Mouse (Mus musculus) yolk sac, embryonic 10.5 days (tissue): ENCODE results near the gene Samsn1.

ENCODE experiments used
- DNase-seq: peaks from one replicate; pipeline ENCODE4 v3.0.0-alpha.2; 2017; ENCODE audit warnings: low spot score

Gene Samsn1

DNA sequence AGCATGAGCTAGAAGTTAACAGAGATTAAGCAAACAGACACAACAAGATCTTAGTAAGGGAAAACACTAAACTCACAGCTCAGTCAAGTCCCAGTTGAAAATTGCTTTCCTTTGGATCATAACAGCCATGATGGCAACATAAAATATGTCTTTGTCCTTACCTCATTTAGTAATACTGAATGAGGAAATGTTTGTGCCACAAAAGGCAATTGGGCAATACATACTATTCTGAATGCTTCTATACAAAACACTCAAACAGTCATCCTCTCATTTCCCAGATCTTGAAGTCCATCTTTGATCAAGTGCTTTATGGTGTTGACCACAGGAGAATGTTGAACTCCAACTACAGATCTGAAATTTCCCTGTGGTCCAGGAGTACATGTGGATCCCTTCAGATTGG is 88.7 kb downstream of the Samsn1 start:
- no peak for DNase-seq

DNA sequence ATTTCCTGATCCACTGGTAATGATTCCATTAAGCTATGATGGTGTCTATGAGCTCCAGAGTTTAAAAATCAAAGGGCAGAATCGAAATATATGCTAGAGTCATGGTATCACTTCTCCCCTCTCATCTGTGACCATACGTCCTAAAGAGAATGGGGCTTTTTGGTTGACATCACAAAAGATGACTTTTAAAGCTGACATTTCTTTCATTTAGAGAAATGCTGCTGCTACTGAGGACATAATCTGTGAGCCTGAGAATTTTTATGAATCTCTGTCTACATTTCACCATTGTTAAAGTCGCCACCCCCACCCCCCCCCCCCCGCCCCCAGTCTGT is 91.9 kb downstream of the Samsn1 start:
- no peak for DNase-seq

DNA sequence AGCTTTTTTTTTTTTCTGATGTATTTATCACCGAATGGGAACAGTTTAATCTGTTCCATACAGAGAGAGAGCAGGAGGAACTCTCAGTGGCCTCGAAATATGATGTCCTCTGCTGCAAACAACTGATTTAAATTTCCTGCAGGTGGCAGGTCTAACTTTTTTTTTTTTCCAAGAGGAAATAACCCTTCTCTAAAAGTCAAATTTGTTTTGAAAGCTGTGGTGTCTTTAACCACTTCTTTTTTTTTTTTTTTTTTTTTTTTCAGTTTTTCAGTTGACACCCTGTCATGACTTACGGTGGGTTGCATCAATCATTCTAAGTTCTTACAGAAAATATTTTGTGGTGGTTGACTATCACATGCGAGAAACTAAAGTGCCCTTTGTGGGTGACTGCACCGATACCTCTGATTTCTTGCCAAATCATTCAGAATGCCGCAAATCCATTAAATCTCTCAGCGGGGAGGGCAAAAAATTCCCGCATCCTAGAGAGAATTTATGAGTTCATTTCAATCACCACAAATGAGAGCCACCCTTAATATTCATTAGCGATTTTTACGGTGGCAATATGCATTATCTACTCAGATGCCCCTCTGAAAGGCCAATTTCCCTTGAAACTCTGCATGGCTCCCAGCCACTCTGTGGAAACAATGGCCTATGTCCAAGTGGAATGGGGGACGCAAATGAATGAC is 92.4 kb downstream of the Samsn1 start:
- no peak for DNase-seq

DNA sequence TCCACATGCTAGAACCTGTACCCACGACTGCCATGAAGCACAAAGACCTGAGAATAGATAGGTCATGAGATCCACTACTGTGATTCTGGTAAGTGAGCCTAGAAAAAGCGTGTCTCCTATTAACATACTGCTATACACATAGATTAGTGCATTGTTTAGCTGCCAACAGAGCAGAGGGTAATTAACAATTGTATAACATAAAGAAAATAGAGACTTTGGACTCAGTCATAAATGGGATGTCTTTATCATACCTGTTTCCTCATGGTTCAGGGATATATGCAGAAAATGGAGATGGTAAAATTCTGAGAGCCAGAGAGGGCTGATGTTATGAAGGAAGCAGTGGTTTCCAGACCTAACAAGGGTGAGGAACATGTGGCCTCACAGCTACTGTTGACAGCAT is 95.6 kb downstream of the Samsn1 start:
- no peak for DNase-seq

DNA sequence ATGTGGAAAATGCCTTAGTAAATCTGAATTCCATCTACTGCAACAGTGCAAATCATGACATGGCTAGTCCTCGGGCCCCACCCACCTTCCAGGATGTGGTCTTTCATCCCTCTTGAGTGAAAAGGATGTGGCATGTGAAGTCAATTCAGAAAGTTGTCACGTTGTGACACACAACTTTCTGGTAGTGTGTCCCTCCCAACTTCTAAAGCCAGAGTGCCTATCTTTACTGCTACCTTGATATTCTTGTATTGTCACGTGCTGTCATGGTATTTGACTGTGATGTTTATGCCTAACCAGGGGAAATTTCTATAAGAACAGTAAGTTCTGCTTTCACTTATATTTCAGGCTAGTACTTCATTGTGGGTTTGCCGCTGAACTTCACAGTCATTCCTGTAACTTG is 101.2 kb downstream of the Samsn1 start:
- DNase-seq, result no peak

DNA sequence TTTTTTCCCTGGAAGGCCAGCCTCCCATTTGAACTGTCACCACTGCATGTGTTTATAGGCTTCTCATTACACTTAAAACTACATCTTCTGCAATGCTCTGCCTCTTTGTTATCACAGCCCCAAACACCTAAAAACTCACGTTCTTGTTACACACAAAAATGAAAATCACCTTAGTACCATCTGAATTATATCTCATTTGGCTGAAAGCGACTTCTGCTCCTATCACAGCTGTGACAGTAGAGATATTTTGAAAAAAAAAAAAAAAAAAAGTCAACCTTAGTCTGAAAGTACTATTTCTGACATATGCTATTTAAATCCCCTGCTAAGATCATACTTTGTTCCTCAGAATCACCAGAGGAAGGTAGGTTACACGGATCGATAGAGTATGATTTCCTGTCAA is 102.8 kb downstream of the Samsn1 start:
- DNase-seq, result no peak

DNA sequence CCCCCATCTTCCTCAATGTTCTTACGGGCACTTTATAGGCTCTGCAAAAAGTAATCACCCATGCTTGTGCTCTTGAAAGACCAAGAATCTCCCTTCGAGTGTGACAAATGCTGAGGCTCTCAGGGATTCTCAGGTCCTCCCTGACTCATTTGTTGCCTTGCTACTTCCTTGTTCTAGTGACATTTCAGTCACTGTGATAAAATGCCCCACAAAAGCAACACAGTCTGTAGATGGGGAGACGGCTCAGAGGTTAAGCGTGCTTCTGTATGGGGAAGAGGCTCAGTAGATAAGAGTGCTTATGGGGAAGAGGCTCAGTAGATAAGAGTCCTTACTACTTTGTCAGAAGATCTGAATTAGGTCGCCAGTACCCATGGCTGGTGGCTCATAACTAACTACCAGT is 104.4 kb downstream of the Samsn1 start:
- DNase-seq, result no peak

DNA sequence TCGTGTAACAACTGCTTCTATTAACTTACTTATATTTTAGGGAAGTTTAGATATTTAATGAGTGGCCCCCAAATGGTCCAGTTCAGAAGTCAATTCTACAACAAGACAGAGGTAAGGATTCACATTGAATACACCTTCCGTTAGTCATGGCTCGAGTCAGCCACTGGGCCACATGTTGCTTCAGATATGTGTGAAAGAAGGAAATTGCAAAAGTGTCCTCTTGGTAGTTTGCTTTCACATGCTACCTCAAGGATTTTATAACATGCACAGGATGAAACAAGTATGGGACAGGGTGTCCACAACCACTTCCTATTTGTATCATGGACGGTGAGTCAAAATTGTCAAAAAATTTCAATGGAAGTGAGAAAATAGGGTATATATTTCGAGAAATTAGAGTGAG is 110.0 kb downstream of the Samsn1 start:
- DNase-seq, result no peak

DNA sequence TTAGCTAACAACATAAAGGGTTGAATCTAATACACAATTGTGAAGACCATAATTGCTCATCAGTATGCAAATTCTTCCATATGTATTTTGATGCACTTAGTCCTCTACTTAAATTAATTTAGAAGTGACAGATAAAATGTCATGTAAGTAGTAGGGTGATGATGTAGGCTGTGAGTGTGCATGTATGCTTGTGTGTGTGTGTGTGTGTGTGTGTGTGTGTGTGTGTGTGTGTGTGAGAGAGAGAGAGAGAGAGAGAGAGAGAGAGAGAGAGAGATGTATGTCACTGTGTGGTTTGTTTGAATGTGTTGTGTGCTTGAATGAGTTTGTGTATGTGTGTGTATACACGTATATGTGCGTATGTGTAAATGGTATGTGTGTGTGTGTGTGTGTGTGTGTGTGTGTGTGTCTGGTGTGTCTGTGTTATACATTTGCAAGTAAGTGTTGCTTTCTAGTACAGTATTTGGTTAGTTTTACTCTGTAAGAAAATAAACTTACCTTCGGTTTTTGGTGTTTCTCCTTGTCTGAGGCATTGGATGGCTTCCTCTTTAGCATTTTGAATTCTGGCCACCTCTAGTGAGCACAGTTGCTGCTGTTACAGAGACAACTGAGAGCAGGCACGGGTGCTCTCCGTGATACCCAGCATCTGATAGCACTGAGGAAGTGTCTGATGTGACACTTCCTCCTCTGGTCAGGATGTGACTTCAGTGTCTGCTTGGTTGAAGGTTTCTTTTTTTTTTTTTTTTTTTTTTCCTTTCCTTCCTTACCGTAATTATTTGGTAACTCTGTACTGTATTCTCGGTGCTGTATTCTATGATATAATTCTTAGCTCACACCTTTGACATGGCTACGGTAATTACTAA is 113.2 kb downstream of the Samsn1 start:
- DNase-seq, result no peak

DNA sequence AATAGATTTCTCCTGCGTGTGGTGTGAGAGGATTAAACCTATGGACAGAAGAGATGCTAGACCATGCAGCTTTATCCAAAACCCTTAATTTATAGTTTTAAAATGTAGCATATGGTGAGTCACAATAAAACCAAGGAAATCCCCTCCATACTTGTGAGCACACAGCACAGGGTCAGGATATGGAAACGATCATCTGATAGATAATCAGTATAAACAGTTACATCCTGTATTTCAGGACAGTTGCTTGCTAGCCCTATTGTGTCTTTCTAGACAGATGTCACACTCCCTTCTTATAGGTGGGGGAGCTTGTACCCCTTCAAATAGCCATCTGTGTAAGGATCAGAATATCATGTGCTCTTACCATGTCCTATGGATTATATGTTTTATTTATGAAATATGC is 115.3 kb downstream of the Samsn1 start:
- DNase-seq, result no peak

DNA sequence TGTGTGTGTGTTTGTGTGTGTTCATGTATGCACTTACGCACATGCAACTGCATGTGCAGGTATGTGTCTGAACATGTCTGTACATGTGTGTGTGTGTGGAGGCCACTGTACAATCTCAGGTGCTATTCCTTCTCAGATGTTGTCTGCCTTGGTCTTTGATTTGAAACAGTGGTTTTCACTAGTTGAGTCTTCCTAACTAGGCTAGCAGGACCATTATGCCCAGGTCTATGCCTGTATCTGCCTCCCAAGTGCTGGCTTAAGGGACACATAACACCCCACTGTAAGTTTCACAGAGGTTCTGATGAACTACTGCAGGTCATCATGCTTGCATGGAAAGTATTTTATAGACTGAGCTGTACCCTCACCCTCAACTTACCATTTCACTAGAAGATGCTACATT is 115.8 kb downstream of the Samsn1 start:
- DNase-seq, result no peak

DNA sequence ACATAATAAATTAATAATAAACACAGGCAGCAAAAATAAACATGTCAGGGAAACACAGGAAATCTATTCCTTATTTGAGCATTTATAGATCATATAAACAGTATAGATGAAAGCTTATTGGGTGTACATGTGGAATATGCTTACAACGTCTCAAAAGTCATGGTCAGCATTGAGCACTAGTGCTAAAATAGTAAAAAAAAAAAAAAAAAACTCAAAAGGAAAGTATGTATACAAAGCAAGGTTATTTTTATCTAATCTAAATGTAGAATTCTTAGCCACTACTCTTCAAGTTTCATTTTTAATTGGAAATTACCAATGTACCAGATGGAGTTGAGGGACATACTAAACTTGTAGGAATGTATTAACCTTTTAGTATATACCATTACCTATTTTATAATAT is 116.8 kb downstream of the Samsn1 start:
- no peak for DNase-seq

DNA sequence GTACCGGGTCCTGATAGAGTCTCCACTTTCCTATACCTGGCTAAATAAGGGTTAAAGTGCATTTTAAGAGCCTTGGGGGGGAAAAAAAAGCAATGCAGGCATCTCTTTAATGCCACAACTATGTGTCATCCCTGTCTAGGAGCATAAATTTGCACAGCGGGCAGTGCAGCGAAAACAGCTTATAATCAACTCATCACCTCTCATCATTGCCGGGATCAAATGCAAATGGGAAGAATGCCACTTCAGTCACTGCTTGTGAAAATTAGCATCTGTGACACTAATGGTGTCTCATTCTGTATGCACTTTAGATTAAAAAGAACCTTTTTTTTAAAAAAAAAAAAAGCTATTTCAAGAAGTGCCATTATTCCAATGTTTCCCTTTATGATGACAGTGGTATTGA is 118.0 kb downstream of the Samsn1 start:
- no peak for DNase-seq

DNA sequence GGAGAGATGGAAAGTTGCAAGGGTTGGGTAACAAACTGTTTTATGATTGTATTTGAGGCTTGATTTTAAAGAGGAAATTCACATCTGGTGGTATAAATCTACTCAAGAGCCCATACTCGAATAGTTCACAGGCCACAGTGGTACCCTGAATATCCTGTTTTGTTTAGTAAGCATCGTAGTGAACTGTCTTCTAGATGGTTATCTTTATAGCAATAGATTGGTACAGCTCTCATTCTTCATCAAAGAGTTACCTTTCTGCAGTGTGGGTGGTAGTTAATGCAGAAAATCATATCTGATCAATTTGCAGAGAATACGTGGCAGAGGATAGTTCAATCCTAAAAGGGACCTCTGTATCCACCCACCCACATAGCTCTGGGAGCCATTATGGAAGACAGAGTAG is 119.1 kb downstream of the Samsn1 start:
- DNase-seq, result no peak

DNA sequence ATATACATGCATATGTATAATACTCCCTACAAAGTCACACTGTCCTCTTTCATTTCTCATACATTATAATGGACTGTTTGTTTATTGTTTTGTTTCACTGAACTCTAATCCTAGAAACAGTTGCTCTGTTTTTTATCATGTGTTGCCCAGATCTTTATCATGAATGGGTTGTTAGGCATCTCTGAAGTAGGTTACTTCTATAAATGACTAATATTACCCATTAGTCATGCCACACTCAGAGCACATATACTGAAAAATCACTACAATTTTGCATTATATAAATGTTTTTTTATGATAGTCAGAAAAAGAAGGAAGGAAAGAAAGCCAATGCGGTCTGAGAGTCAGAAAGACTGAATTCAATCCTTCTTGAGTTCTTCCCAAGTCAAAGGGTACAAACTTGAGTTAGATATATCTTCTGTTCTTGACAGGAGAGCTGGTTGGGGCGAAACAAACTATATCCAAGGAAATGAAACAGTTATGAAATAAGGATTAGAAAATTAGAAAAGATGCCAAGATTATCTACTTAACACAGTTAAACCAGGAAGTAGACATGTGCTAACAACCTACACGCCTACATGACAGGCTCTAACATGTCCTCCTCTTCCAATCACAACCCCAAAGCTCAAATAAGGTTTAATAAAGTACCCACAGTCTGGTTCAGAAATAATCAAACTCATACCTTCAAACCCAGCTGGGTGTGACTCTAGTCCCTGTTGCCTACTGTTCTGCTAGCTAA is 122.0 kb downstream of the Samsn1 start:
- no peak for DNase-seq

DNA sequence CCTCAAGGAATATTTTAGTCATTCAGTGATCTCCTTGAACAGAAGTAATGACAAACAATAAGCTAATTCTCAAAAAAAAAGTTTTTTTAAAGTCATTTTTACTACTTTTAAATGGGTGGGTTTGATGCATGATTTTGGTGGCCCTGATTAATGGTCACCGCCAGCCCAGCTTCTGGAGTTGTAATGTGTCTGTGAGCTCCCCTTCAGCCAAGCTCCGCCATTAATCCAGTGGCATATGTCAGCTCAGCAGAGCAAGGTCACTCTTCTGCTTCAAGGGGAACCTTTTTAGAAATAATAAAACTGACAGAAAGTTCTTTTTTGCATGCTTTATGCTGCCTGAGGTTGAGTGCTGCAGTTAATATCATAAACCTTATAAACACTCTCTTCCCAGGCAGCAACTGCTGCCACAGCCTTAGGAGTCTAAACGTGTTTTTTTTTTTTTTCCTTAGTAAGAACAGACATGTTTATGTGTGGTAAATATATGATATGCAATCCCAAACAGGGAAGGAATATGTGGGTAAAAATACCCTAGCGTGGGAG is 124.2 kb downstream of the Samsn1 start:
- DNase-seq, result no peak

DNA sequence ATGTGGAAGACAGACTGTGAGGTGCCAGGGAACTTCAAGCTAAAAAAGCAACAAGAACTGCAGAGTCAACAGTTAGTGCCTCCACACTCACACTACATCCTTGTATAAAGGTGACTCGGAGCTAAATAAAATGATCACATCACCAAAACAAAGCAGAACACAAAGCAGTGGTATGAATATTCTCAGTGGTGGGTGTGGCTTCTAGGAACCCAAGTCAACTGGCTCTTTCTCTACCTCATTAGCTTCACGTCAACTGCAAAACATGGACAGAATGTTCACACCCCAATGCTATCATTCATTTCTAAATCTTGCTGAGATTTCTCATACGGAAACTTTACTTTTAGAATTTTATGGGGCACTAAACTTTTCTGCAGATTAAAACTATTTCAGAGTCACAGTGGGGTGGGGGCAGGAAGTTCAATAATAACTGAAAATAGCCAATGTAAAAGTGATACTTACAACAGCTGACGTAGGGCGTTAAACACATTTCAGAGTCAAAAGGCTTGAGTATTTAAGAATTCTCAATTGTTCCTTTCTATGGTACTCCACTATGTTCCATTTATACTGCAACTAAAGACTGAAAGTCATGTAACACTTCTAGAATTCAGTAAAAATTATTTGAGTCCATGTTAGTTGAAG is 127.7 kb downstream of the Samsn1 start:
- no peak for DNase-seq

DNA sequence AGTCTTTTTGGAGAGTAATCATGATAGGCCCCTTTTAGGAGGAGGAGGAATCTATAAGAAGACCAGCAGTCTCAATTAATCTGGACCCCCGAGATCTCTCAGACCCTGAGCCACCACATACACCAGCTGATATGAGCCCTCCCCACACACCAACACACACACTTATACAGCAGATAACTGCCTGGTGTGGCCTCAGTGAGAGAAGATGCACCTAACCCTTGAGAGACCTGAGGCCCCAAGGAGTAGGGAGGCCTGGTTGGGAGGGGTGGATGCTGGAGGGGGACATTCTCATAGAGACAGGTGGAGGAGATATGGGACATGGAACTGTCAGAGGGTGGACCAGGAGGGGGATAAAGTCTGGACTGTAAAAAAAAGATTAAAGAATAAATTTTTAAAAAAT is 128.6 kb downstream of the Samsn1 start:
- DNase-seq, result no peak

DNA sequence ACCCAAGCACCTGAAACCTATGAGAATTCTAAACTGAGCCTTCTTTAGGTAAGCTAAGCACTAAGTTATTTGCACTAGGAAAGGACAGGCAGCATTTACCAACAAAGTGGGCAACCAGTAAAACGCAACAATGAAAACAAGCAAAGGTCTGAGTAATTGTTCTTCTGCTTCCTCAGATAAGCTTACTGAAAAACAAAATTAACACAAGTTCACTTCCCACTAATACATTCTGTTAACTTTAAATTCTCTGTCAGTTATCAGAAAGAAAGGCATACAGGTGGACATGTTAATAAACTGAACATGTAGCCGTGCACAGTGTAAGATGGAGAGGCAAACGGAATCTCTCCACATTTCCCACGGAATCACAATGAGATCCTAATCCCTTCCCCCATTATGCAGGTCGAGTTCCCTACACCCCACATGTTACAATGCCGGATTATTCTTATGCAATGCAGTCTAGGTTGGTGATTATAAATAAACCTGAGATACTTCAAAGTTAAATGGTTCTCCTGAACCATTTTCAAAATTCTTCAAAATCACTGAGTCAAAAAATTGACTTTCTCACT is 132.9 kb downstream of the Samsn1 start:
- no peak for DNase-seq

DNA sequence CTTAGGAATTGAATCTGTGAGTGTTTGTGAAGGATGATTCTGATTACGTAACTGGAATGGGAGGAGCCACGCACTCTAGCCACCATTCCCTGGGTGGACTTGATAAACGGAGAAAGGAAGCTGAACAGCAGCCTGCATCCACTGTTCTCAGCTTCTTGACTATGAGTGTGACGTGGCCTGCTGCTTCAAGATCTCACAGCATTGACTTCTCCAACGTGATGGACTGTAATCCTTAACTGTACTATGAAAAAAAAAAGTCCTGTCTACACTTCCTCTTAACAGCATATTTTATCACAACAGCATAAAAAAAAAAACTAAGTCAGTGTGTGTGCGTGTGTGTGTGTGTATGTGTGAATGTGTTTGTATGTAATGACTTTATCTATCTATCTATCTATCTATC is 134.9 kb downstream of the Samsn1 start:
- DNase-seq, result no peak

DNA sequence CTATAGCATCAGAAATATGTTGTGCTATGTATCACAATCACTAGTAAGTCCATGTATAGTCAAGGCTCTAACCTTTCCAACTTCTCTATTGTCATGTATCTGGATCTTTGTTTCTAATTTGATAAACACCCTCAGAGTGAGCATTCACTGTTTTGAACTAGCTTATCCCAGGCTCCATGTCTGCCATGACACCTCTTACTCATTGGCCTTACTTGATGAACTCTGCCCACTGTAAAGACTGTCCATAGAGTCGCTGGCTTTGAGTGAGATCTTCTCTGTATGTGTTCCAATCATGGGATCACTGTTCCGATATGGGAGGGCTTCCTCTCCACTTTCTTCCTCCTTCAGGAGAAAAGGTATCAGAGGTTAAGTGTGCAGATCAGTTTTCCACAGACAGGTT is 143.2 kb downstream of the Samsn1 start:
- DNase-seq, result no peak

DNA sequence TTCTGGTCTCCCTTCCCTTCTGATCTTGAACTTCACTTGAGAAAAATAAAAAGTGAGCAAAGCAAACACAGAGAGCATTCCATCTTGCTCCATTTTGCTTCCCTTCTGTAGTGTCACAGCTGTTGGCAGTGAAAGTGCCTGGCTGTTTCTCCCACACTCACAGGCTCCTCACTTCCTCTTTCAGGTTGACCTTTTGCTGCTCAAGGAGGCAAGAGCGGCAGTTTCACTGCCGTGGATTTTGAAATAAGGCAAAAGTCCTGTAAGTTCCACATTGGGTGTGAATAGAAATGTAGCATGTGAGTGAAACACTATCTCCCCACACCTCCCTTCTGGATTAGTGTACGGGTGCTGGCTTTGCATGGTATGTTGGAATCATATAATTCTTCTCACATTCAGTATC is 144.9 kb downstream of the Samsn1 start:
- DNase-seq, result no peak
